Comparison of ENCODE assay signal across 10 mouse cellular contexts in the genomic region with DNA sequence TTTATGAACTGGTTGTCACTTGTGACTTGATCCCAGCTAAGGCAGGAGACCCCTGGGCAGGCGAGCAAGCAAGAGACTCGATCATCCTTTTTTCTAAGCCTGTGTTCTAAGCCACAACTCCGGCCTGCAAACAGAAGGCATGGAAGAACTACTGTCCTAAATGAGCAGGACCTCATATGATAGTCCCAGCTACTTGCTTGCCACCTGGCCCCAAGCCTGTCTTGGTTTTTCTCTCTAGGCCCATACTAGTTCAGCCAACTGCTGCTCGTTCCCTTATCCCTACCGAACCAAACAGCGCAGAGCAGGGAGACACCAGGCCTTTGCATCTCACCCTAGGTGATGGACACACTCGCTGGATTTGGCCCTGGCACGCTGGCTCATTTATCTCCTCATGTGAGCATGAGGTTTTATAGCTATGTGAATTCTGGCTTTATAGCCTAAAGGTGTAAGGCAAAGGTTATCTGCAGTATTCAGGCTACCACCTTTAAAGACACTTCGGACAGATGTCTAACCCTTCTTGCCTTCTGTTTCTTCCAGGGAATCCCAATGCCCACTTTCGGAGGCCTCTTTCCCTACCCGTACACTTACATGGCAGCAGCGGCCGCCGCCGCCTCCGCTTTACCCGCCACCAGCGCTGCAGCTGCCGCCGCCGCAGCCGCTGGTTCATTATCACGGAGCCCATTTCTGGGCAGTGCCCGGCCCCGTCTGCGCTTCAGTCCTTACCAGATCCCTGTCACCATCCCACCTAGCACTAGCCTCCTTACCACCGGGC. TPM values are rescaled to one million over a fixed set of nuclear protein-coding genes. Genes with fewer than 3 reads are reported as not detected.
A peak's percentile ranks its signal among the peaks of the same experiment; 100 is the strongest.
DNase-seq lines count a peak whose midpoint lies in the region; TF ChIP-seq lines count a peak whose summit lies in the region.
"Had no signal": no experiment of that assay in that cellular context is flagged by ENCODE, and none has a peak within 500 bp of the region (broad histone marks: within the 10 kb centered on the region; RNA-seq: fewer than 3 reads in every experiment).

No protein-coding gene starts in this region.

- no peaks in the 10 kb centered on the region for H3K9me3 ChIP-seq in ES-Bruce4 (replicated peaks; ENCODE audit: control insufficient read depth, insufficient read depth, low read length, poor library complexity, severe bottlenecking)
- H3K9me3 ChIP-seq in hindbrain, embryonic 10.5 days: no peaks in the 10 kb centered on the region

- H3K36me3 ChIP-seq in ES-Bruce4 (ENCODE audit: control insufficient read depth, insufficient read depth, low read length, poor library complexity, severe bottlenecking): no peaks in the 10 kb centered on the region
- H3K36me3 ChIP-seq in hindbrain, embryonic 10.5 days: peaks cover 13% of the 10 kb centered on the region; the same call in 1 of the 2 replicates

- H3K9ac ChIP-seq in ES-Bruce4 (ENCODE audit: low read depth, poor library complexity, severe bottlenecking): peak overlapping the region; percentile 17; the same call in 1 of the 2 replicates
- H3K9ac ChIP-seq: liver, embryonic 14.5 days had no signal

- H3K27ac ChIP-seq in ES-Bruce4 (ENCODE audit: insufficient read depth, low read length): no peak overlapping the region
- H3K27ac ChIP-seq in hindbrain, embryonic 10.5 days: peak overlapping the region; percentile 80
- H3K27ac ChIP-seq in layer of hippocampus, adult 2 months: no peak overlapping the region
- H3K27ac ChIP-seq: liver, embryonic 14.5 days had no signal

- TF ChIP-seq POLR2A in ES-Bruce4 (IDR thresholded peaks at IDR 0.05; ENCODE audit: insufficient read depth, low read length): no peak

- TF ChIP-seq CTCF in ES-Bruce4 (IDR thresholded peaks at IDR 0.05; ENCODE audit: low read depth, low read length): no peak
- no peak for TF ChIP-seq CTCF in layer of hippocampus, adult 2 months (conservative IDR thresholded peaks at IDR 0.05)

- peak; percentile 53 for DNase-seq in embryo, embryonic 10.5 days (ENCODE audit: low spot score)
- DNase-seq in embryo, embryonic 10 days (ENCODE audit: low spot score): no peak
- DNase-seq in hindbrain, embryonic 10.5 days (ENCODE audit: low spot score): peak; percentile 35
- peak; percentile 35 for DNase-seq in lung, postnatal 10 days
- no peak for DNase-seq in layer of hippocampus, adult 2 months (ENCODE audit: low spot score in 2 of 2)
- DNase-seq in gastrocnemius, postnatal 4 days (ENCODE audit: low spot score in 2 of 2): no peak
- no peak for DNase-seq in natural killer cell, adult 2 months (ENCODE audit: low spot score in 2 of 2)

- no peaks in the 10 kb centered on the region for H3K4me1 ChIP-seq in ES-Bruce4 (ENCODE audit: control insufficient read depth, insufficient read depth, low read length)
- peaks cover 62% of the 10 kb centered on the region for H3K4me1 ChIP-seq in hindbrain, embryonic 10.5 days (replicated peaks)

- H3K27me3 ChIP-seq in ES-Bruce4 (ENCODE audit: control insufficient read depth, insufficient read depth, low read length, poor library complexity, severe bottlenecking): peaks cover 58% of the 10 kb centered on the region
- peaks cover 98% of the 10 kb centered on the region for H3K27me3 ChIP-seq in hindbrain, embryonic 10.5 days (ENCODE audit: insufficient read depth, poor library complexity, severe bottlenecking)

- peak overlapping the region; percentile 26 for H3K4me3 ChIP-seq in ES-Bruce4 (ENCODE audit: low read depth, low read length)
- H3K4me3 ChIP-seq in hindbrain, embryonic 10.5 days: peak overlapping the region; percentile 60
- H3K4me3 ChIP-seq in layer of hippocampus, adult 2 months: no peak overlapping the region

- no peak for TF ChIP-seq EP300 in ES-Bruce4 (IDR thresholded peaks at IDR 0.05; ENCODE audit: insufficient read depth, low read depth, low read length)

- WGBS in hindbrain, embryonic 10.5 days: 2% methylated on average over 27 of the region's 27 CpGs

RNA-seq across cellular contexts. Expression of gene Tbx2, which starts 7.9 kb away (rescaled TPM):
- polyA plus RNA-seq in ES-Bruce4 (2011; ENCODE audit: insufficient read depth, insufficient read length, low read depth, missing spikeins): 0.16 and 0.24 TPM in 2 replicates
- 1.5 and 3.1 TPM in 2 replicates for polyA plus RNA-seq in hindbrain, embryonic 10.5 days (2016; fragmentation: Nextera tagmentation; extraction: Ambion mirVana)
- total RNA-seq in layer of hippocampus, adult 2 months (2021): 1 to 10 TPM; 1.5 to 1.6 TPM
- 10 to 100 TPM; 17.1 to 20.8 TPM for total RNA-seq in gastrocnemius, postnatal 4 days (2021)

RNA-seq across cellular contexts. Expression of gene Gm11444, which starts 9.9 kb away (rescaled TPM):
- polyA plus RNA-seq in ES-Bruce4 (2011; ENCODE audit: insufficient read depth, insufficient read length, low read depth, missing spikeins): not detected in 2 replicates
- polyA plus RNA-seq in hindbrain, embryonic 10.5 days (2016; fragmentation: Nextera tagmentation; extraction: Ambion mirVana): not detected in 2 replicates
- total RNA-seq in layer of hippocampus, adult 2 months (2021): not detected
- total RNA-seq in gastrocnemius, postnatal 4 days (2021): not detected
- polyA plus RNA-seq: C2C12; liver, embryonic 14.5 days had no signal

RNA-seq across cellular contexts. Expression of gene Tbx4, which starts 46.0 kb away (rescaled TPM):
- 0.62 and 0.69 TPM in 2 replicates for polyA plus RNA-seq in ES-Bruce4 (2011; ENCODE audit: insufficient read depth, insufficient read length, low read depth, missing spikeins)
- polyA plus RNA-seq in hindbrain, embryonic 10.5 days (2016; fragmentation: Nextera tagmentation; extraction: Ambion mirVana): 0.09 and 0.22 TPM in 2 replicates
- under 1 TPM; 0.13 to 0.22 TPM for total RNA-seq in layer of hippocampus, adult 2 months (2021)
- total RNA-seq in gastrocnemius, postnatal 4 days (2021): 1 to 10 TPM; 5.8 to 6.2 TPM

Comparison
In these comparisons a context has a peak if more than half of its experiments do, and no peak if none do; other contexts are left out.
1. DNase-seq: peak in embryo, embryonic 10.5 days (single experiment), hindbrain, embryonic 10.5 days (single experiment) and lung, postnatal 10 days (single experiment); none in embryo, embryonic 10 days (single experiment), layer of hippocampus, adult 2 months (0 of 2), gastrocnemius, postnatal 4 days (0 of 2) and natural killer cell, adult 2 months (0 of 2).
2. RNA of gene Tbx2, which starts 7.9 kb away (total RNA-seq): 17.1 to 20.8 TPM in gastrocnemius, postnatal 4 days; 1.5 to 1.6 TPM in layer of hippocampus, adult 2 months; every median in the first group is over 4 times any median in the second.
3. RNA of gene Tbx4, which starts 46.0 kb away (total RNA-seq): 5.8 to 6.2 TPM in gastrocnemius, postnatal 4 days; 0.13 to 0.22 TPM in layer of hippocampus, adult 2 months; every median in the first group is over 4 times any median in the second.